Mouse (Mus musculus) MEL (cell line): ENCODE measurements around the gene Mgl2. TPM values are rescaled to one million over a fixed set of nuclear protein-coding genes. Genes with fewer than 3 reads are reported as not detected.
A peak's percentile ranks its signal among the peaks of the same experiment; 100 is the strongest.

ENCODE experiments used
- DNase-seq: peaks from one replicate; pipeline ENCODE4 v3.0.0; 2011; ENCODE audit warnings: low read depth, low spot score
- H3K27ac ChIP-seq: 2 replicates; pipeline ENCODE4 v1.5.1; 2012; ENCODE audit warnings: low read depth, mild to moderate bottlenecking, control low read depth, low read length, moderate library complexity; ENCODE audit not compliant: control insufficient read depth
- H3K27me3 ChIP-seq, 2 experiments: fragments of 150-350 bp in 1 of 2; sonication (generic) in 1 of 2; 2 replicates each; pipeline ENCODE4 v1.6.1; 2012; ENCODE audit warnings: low read length in 2 of 2, mild to moderate bottlenecking in 2 of 2, improper control_type of control experiment in 1 of 2, moderate library complexity in 1 of 2; ENCODE audit not compliant: insufficient read depth in 2 of 2, control insufficient read depth in 1 of 2
- H3K36me3 ChIP-seq, 2 experiments: 2 replicates each; pipeline ENCODE4 v1.6.1; 2012 to 2014; ENCODE audit warnings: low read length in 2 of 2, improper control_type of control experiment in 1 of 2, inconsistent platforms in 1 of 2, mild to moderate bottlenecking in 1 of 2; ENCODE audit not compliant: insufficient read depth in 2 of 2, control insufficient read depth in 1 of 2
- H3K4me1 ChIP-seq, 2 experiments: fragments of 150-350 bp in 1 of 2; sonication (generic) in 1 of 2; 2 replicates each; pipeline ENCODE4 v1.6.1; 2012; ENCODE audit warnings: low read length in 2 of 2, improper control_type of control experiment in 1 of 2, mild to moderate bottlenecking in 1 of 2; ENCODE audit not compliant: insufficient read depth in 2 of 2, control insufficient read depth in 1 of 2
- H3K4me3 ChIP-seq, 2 experiments: fragments of 150-350 bp in 1 of 2; sonication (generic) in 1 of 2; 2 replicates each; pipeline ENCODE4 v1.5.1; 2012; ENCODE audit warnings: low read depth in 2 of 2, low read length in 2 of 2, mild to moderate bottlenecking in 2 of 2, moderate library complexity in 2 of 2, control low read depth in 1 of 2, improper control_type of control experiment in 1 of 2; ENCODE audit not compliant: control insufficient read depth in 1 of 2, insufficient read depth in 1 of 2
- H3K79me2 ChIP-seq: 2 replicates; pipeline ENCODE4 v1.6.1; 2012; ENCODE audit warnings: mild to moderate bottlenecking, low read length, moderate library complexity; ENCODE audit not compliant: control insufficient read depth, poor library complexity, insufficient read depth
- H3K9ac ChIP-seq: 2 replicates; pipeline ENCODE4 v1.6.1; 2012; ENCODE audit warnings: low read depth, mild to moderate bottlenecking, control low read depth, low read length, moderate library complexity; ENCODE audit not compliant: control insufficient read depth, poor library complexity, severe bottlenecking
- H3K9me3 ChIP-seq: fragments of 150-350 bp; sonication (generic); replicated peaks from 2 replicates; pipeline ENCODE4 v1.6.1; 2012; ENCODE audit warnings: mild to moderate bottlenecking, low read length, improper control_type of control experiment, moderate library complexity; ENCODE audit not compliant: insufficient read depth
- BHLHE40 ChIP-seq: IDR thresholded peaks from 2 replicates; pipeline ENCODE4 v1.6.1; 2012; ENCODE audit warnings: low read depth, mild to moderate bottlenecking, inconsistent platforms, low read length, improper control_type of control experiment, borderline replicate concordance
- CHD1 ChIP-seq: IDR thresholded peaks from 2 replicates; pipeline ENCODE4 v1.6.1; 2012; ENCODE audit warnings: low read depth, mild to moderate bottlenecking, inconsistent platforms, low read length, improper control_type of control experiment
- CHD2 ChIP-seq: IDR thresholded peaks from 2 replicates; pipeline ENCODE4 v1.6.1; 2011; ENCODE audit warnings: low read length, improper control_type of control experiment
- CTCF ChIP-seq, 3 experiments: IDR thresholded peaks in 2 of 3; conservative IDR thresholded peaks in 1 of 3; 2 replicates each; pipeline ENCODE4 v1.5.1; 2011 to 2012; ENCODE audit warnings: low read length in 3 of 3, low read depth in 2 of 3, mild to moderate bottlenecking in 2 of 3, improper control_type of control experiment in 1 of 3, inconsistent platforms in 1 of 3, mixed read lengths in 1 of 3, moderate library complexity in 1 of 3; ENCODE audit not compliant: control insufficient read depth in 1 of 3, insufficient read depth in 1 of 3, poor library complexity in 1 of 3, severe bottlenecking in 1 of 3
- HCFC1 ChIP-seq: IDR thresholded peaks from 2 replicates; pipeline ENCODE4 v1.6.1; 2012; ENCODE audit warnings: low read depth, mild to moderate bottlenecking, inconsistent platforms, low read length, improper control_type of control experiment, moderate library complexity
- MAFK ChIP-seq: IDR thresholded peaks from 2 replicates; pipeline ENCODE4 v1.6.1; 2011; ENCODE audit warnings: low read depth, mild to moderate bottlenecking, low read length, improper control_type of control experiment, borderline replicate concordance
- MYC ChIP-seq: IDR thresholded peaks from 2 replicates; pipeline ENCODE4 v1.6.1; 2011; ENCODE audit warnings: low read depth, mild to moderate bottlenecking, low read length, improper control_type of control experiment, moderate library complexity
- POLR2AphosphoS2 ChIP-seq: IDR thresholded peaks from 2 replicates; pipeline ENCODE4 v1.6.1; 2011; ENCODE audit warnings: low read length, improper control_type of control experiment
- RAD21 ChIP-seq: IDR thresholded peaks from 2 replicates; pipeline ENCODE4 v1.6.1; 2011; ENCODE audit warnings: mild to moderate bottlenecking, low read depth, low read length, improper control_type of control experiment
- RCOR1 ChIP-seq: IDR thresholded peaks from 2 replicates; pipeline ENCODE4 v1.6.1; 2012; ENCODE audit warnings: low read depth, mild to moderate bottlenecking, inconsistent platforms, low read length, improper control_type of control experiment
- SMC3 ChIP-seq: IDR thresholded peaks from 2 replicates; pipeline ENCODE4 v1.6.1; 2011; ENCODE audit warnings: low read depth, low read length, improper control_type of control experiment
- TBP ChIP-seq: IDR thresholded peaks from 2 replicates; pipeline ENCODE4 v1.8.0; 2011; ENCODE audit warnings: low read depth, low read length, improper control_type of control experiment
- ZC3H11A ChIP-seq: IDR thresholded peaks from 2 replicates; pipeline ENCODE4 v1.6.1; 2012; ENCODE audit warnings: low read depth, mild to moderate bottlenecking, inconsistent platforms, low read length, improper control_type of control experiment
- polyA plus RNA-seq, 2 experiments: library from polyadenylated mRNA; stranded (reverse) in 1 of 2; unstranded in 1 of 2; fragments of >175 nt in 1 of 2; fragments of >200 nt in 1 of 2; gene quantifications; 2 replicates each; pipeline versions ENCODE4 v1.2.1 to v1.2.4; 2012; ENCODE audit warnings: low replicate concordance in 2 of 2, low read depth in 1 of 2; ENCODE audit not compliant: insufficient read length in 2 of 2, insufficient read depth in 1 of 2, missing spikeins in 1 of 2
- total RNA-seq: library from RNA; depleted of rRNA; stranded (reverse); fragments of 300-350 nt; gene quantifications from 2 replicates; pipeline ENCODE4 v1.2.3, GENCODE M21; 2012

Gene Mgl2
- total and polyA plus RNA-seq, 3 experiments: 0.06 to 0.12 TPM; not detected in 1

- no peak overlapping the region for H3K27ac ChIP-seq
- peaks cover 0 to 8% of the 10 kb centered on the region in 2 experiments; a peak in 2 of 4 replicates for H3K36me3 ChIP-seq
- H3K9me3 ChIP-seq: no peaks in the 10 kb centered on the region
- H3K79me2 ChIP-seq: no peaks in the 10 kb centered on the region
- TF ChIP-seq BHLHE40 (no peak), MYC (no peak), CHD1 (no peak), TBP (no peak), POLR2AphosphoS2 (no peak)
- peaks cover 0 to 14% of the 10 kb centered on the region in 2 experiments; a peak in 2 of 4 replicates for H3K4me1 ChIP-seq
- H3K9ac ChIP-seq: no peak overlapping the region
- no peak overlapping the region for H3K4me3 ChIP-seq
- no peaks in the 10 kb centered on the region for H3K27me3 ChIP-seq
- DNase-seq: peak; percentile 43
These were observed 41.1 kb downstream of the Mgl2 start for GRCm38 (mm10) chr11:70171181-70171580.

DNA sequence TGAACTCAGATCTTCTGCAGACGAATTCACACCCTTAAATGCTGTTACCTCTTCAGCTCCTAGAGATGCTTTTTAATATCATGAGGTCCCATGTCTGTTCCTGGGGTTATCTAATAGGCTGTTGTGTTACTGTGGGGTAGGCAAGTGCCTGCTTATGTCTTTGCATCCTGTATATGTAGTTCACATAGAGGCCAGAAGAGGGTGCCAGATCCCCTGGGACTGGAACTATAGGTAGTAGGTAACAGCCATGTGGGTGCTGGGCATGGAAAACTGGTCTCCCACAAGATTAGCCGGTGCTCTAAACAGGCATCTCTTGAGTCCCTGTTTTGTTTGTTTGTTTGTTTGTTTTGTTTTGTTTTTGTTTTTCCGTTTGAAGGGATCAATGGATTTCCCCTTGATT is 41.7 kb downstream of the Mgl2 start:
- H3K27ac ChIP-seq: no peak overlapping the region
- H3K79me2 ChIP-seq: no peaks in the 10 kb centered on the region
- H3K4me1 ChIP-seq: peaks cover 0 to 10% of the 10 kb centered on the region in 2 experiments; a peak in 2 of 4 replicates
- TF ChIP-seq CHD2 (no peak), MYC (0 out of 2 replicates have a peak, but pooled peaks have one; percentile 29), SMC3 (peak; percentile 67), RAD21 (peak; percentile 56), ZC3H11A (peak; percentile 5; the same call in 1 of the 2 replicates), CTCF (IDR thresholded peaks at IDR 0.05 in 2 of 3, conservative IDR thresholded peaks at IDR 0.05 in 1 of 3; ENCODE audit: control insufficient read depth in 1 of 3, insufficient read depth in 1 of 3, low read depth in 2 of 3, low read length in 3 of 3, poor library complexity in 1 of 3, severe bottlenecking in 1 of 3) (peak; percentile 55 to 86 (median 81))
- H3K27me3 ChIP-seq: no peaks in the 10 kb centered on the region
- H3K9ac ChIP-seq: no peak overlapping the region
- no peak overlapping the region for H3K4me3 ChIP-seq
- DNase-seq: peak; percentile 87
- peaks cover 0 to 4% of the 10 kb centered on the region in 2 experiments; a peak in 2 of 4 replicates for H3K36me3 ChIP-seq
- no peaks in the 10 kb centered on the region for H3K9me3 ChIP-seq

GRCm38 (mm10) chr11:70172298-70172697 is 42.2 kb downstream of the Mgl2 start:
- H3K79me2 ChIP-seq: no peaks in the 10 kb centered on the region
- peak in 2 of 3 experiments; percentile 43 to 66; a peak in 4 of 6 replicates for TF ChIP-seq CTCF (IDR thresholded peaks at IDR 0.05 in 2 of 3, conservative IDR thresholded peaks at IDR 0.05 in 1 of 3; ENCODE audit: control insufficient read depth in 1 of 3, insufficient read depth in 1 of 3, low read depth in 2 of 3, low read length in 3 of 3, poor library complexity in 1 of 3, severe bottlenecking in 1 of 3)
- TF ChIP-seq MAFK: no peak
- no peak for TF ChIP-seq TBP
- TF ChIP-seq ZC3H11A: 0 out of 2 replicates have a peak, but pooled peaks have one; percentile 12
- no peak for TF ChIP-seq RCOR1
- TF ChIP-seq SMC3: peak; percentile 26; the same call in 1 of the 2 replicates
- no peak for TF ChIP-seq HCFC1
- peaks cover 0 to 2% of the 10 kb centered on the region in 2 experiments; a peak in 1 of 4 replicates for H3K36me3 ChIP-seq
- H3K4me3 ChIP-seq: no peak overlapping the region
- no peak overlapping the region for H3K27ac ChIP-seq
- H3K27me3 ChIP-seq: no peaks in the 10 kb centered on the region
- H3K4me1 ChIP-seq: peaks cover 0 to 8% of the 10 kb centered on the region in 2 experiments; a peak in 2 of 4 replicates
- DNase-seq: peak; percentile 46
- no peaks in the 10 kb centered on the region for H3K9me3 ChIP-seq
- no peak overlapping the region for H3K9ac ChIP-seq
